Mouse (Mus musculus) embryonic facial prominence, embryonic 13.5 days (tissue): ENCODE results near the gene Eps8l3. TPM values are rescaled to one million over a fixed set of nuclear protein-coding genes. Genes with fewer than 3 reads are reported as not detected.
"Not testable (repeated sequence)": the region's sequence is repeated elsewhere in the genome, so short reads cannot be mapped to it uniquely, and the experiment has no call there.

Experiments
- ATAC-seq: fragments of 200-750 bp; cut with Nextera tagmentation; 2 replicates; pipeline ENCODE4 v1.8.0; 2017; ENCODE audit warnings: low read depth; ENCODE audit not compliant: insufficient number of reproducible peaks, insufficient read depth, low FRiP score, low TSS enrichment
- H3K27ac ChIP-seq: fragments of 300-500 bp; sonication (generic); 2 replicates; pipeline ENCODE4 v1.5.1; 2015; ENCODE audit warnings: moderate library complexity, mild to moderate bottlenecking, inconsistent platforms
- H3K27me3 ChIP-seq: fragments of 300-500 bp; sonication (generic); 2 replicates; pipeline ENCODE4 v1.6.1; 2015; ENCODE audit warnings: mild to moderate bottlenecking, inconsistent platforms
- H3K36me3 ChIP-seq: fragments of 300-500 bp; sonication (generic); 2 replicates; pipeline ENCODE4 v1.6.1; 2015; ENCODE audit warnings: mild to moderate bottlenecking, inconsistent platforms
- H3K4me1 ChIP-seq: fragments of 300-500 bp; sonication (generic); 2 replicates; pipeline ENCODE4 v1.6.1; 2015; ENCODE audit warnings: inconsistent platforms
- H3K4me2 ChIP-seq: fragments of 300-500 bp; sonication (generic); 2 replicates; pipeline ENCODE4 v1.6.1; 2015; ENCODE audit warnings: moderate library complexity, mild to moderate bottlenecking, inconsistent platforms
- H3K4me3 ChIP-seq: fragments of 300-500 bp; sonication (generic); 2 replicates; pipeline ENCODE4 v1.5.1; 2015; ENCODE audit warnings: mild to moderate bottlenecking, inconsistent platforms
- H3K9ac ChIP-seq: fragments of 300-500 bp; sonication (generic); 2 replicates; pipeline ENCODE4 v1.6.1; 2015; ENCODE audit warnings: mild to moderate bottlenecking, inconsistent platforms
- H3K9me3 ChIP-seq: fragments of 300-500 bp; sonication (generic); 2 replicates; pipeline ENCODE4 v1.6.1; 2016; ENCODE audit warnings: inconsistent platforms
- WGBS: fragments of 180-500 bp; shearing (Covaris S2); methylation state at CpG from one replicate; pipeline ENCODE4 v1.1.7; 2015; ENCODE audit warnings: mixed read lengths; 5-methylcytosine and 5-hydroxymethylcytosine counted together
- polyA plus RNA-seq: library from polyadenylated mRNA; unstranded; fragments of >200 nt; fragmentation: Nextera tagmentation; extraction: Ambion mirVana; gene quantifications from 2 replicates; pipeline ENCODE4 v1.2.1, GENCODE M21; 2015

Gene Eps8l3
- polyA plus RNA-seq, 1 experiment from 2014 or later: not detected

- WGBS: 68% methylated on average over 4 of the region's 4 CpGs
Observed at GRCm38 (mm10) chr3:107869925-107870324, 7.1 kb upstream of the Eps8l3 start.

GRCm38 (mm10) chr3:107873335-107874251, 3.4 kb upstream of the Eps8l3 start:
- Histone ChIP-seq H3K4me3 (no peak overlapping the region), H3K9me3 (no peaks in the 10 kb centered on the region), H3K36me3 (no peaks in the 10 kb centered on the region), H3K4me1 (peaks cover 17% of the 10 kb centered on the region), H3K27ac (no peak overlapping the region), H3K27me3 (no peaks in the 10 kb centered on the region), H3K9ac (no peak overlapping the region), H3K4me2 (peak overlapping the region; percentile 3; the same call in 1 of the 2 replicates)
- WGBS: 60% methylated on average over 24 of the region's 24 CpGs
- ATAC-seq: no peak

More at GRCm38 (mm10) chr3:107869925-107870324, 7.1 kb upstream of the Eps8l3 start:
- Histone ChIP-seq H3K36me3 (no peaks in the 10 kb centered on the region), H3K4me3 (no peak overlapping the region), H3K9ac (no peak overlapping the region), H3K4me1 (peaks cover 19% of the 10 kb centered on the region), H3K4me2 (no peak overlapping the region), H3K27ac (no peak overlapping the region), H3K9me3 (no peaks in the 10 kb centered on the region), H3K27me3 (no peaks in the 10 kb centered on the region)
- no peak for ATAC-seq

- ATAC-seq: no peak
- no peak overlapping the region for H3K9ac ChIP-seq
- no peak overlapping the region for H3K27ac ChIP-seq
- no peaks in the 10 kb centered on the region for H3K36me3 ChIP-seq
- 0 out of 2 replicates have a peak, but pooled peaks cover 3% of the 10 kb centered on the region for H3K4me1 ChIP-seq
- H3K27me3 ChIP-seq: no peaks in the 10 kb centered on the region
- 77% methylated on average over 6 of the region's 6 CpGs for WGBS
- no peak overlapping the region for H3K4me3 ChIP-seq
- H3K4me2 ChIP-seq: no peak overlapping the region
- no peaks in the 10 kb centered on the region for H3K9me3 ChIP-seq
Observed at GRCm38 (mm10) chr3:107875231-107875630, 1.8 kb upstream of the Eps8l3 start.

GRCm38 (mm10) chr3:107877747-107878736, 1.0 kb downstream of the Eps8l3 start:
- H3K9me3 ChIP-seq: no peaks in the 10 kb centered on the region
- H3K9ac ChIP-seq: no peak overlapping the region
- ATAC-seq: no peak
- no peaks in the 10 kb centered on the region for H3K36me3 ChIP-seq
- H3K27me3 ChIP-seq: no peaks in the 10 kb centered on the region
- H3K4me2 ChIP-seq: no peak overlapping the region
- no peak overlapping the region for H3K4me3 ChIP-seq
- no peak overlapping the region for H3K27ac ChIP-seq
- 0 out of 2 replicates have a peak, but pooled peaks cover 3% of the 10 kb centered on the region for H3K4me1 ChIP-seq
- 81% methylated on average over 12 of the region's 12 CpGs for WGBS

- H3K27me3 ChIP-seq: no peaks in the 10 kb centered on the region
- H3K9ac ChIP-seq: no peak overlapping the region
- no peak overlapping the region for H3K4me2 ChIP-seq
- H3K36me3 ChIP-seq: peaks cover 8% of the 10 kb centered on the region; the same call in 1 of the 2 replicates
- 81% methylated on average over 9 of the region's 9 CpGs for WGBS
- H3K27ac ChIP-seq: 0 out of 2 replicates have a peak overlapping the region, but pooled peaks have one; percentile 3
- no peak overlapping the region for H3K4me3 ChIP-seq
- H3K9me3 ChIP-seq: no peaks in the 10 kb centered on the region
- H3K4me1 ChIP-seq: no peaks in the 10 kb centered on the region
- 0 out of 2 replicates have a peak, but pooled peaks have one; percentile 26 for ATAC-seq
Observed at GRCm38 (mm10) chr3:107887674-107888495, 10.9 kb downstream of the Eps8l3 start.

GRCm38 (mm10) chr3:107889236-107889635, 12.2 kb downstream of the Eps8l3 start:
- not testable (repeated sequence) for ATAC-seq
- WGBS: 70% methylated on average over 2 of the region's 2 CpGs
- peaks cover 13% of the 10 kb centered on the region; the same call in 1 of the 2 replicates for H3K36me3 ChIP-seq

GRCm38 (mm10) chr3:107895194-107895719, 18.2 kb downstream of the Eps8l3 start:
- 14% methylated on average over 6 of the region's 6 CpGs for WGBS
- Histone ChIP-seq H3K4me2 (peak overlapping the region; percentile 79), H3K4me1 (peaks cover 9% of the 10 kb centered on the region), H3K36me3 (peaks cover 40% of the 10 kb centered on the region), H3K27me3 (no peaks in the 10 kb centered on the region), H3K9ac (peak overlapping the region; percentile 90), H3K9me3 (no peaks in the 10 kb centered on the region), H3K27ac (0 out of 2 replicates have a peak overlapping the region, but pooled peaks have one; percentile 81), H3K4me3 (peak overlapping the region; percentile 75)
- no peak for ATAC-seq

More at GRCm38 (mm10) chr3:107889236-107889635, 12.2 kb downstream of the Eps8l3 start:
- not testable (repeated sequence) for H3K9ac ChIP-seq, H3K4me3 ChIP-seq, H3K27me3 ChIP-seq, H3K4me1 ChIP-seq, H3K27ac ChIP-seq, H3K4me2 ChIP-seq, H3K9me3 ChIP-seq

GRCm38 (mm10) chr3:107895720-107896569, 18.9 kb downstream of the Eps8l3 start, which contains the start of gene Gstm5:
Gene Gstm5, plus strand, starts transcription at chr3:107895821.
- WGBS: 3% methylated on average over 40 of the region's 40 CpGs
- H3K27me3 ChIP-seq: no peaks in the 10 kb centered on the region
- peaks cover 9% of the 10 kb centered on the region for H3K4me1 ChIP-seq
- ATAC-seq: peak; percentile 87
- peak within 1 kb of the TSS; percentile 90 for H3K9ac ChIP-seq
- peak within 1 kb of the TSS; percentile 81 for H3K27ac ChIP-seq
- H3K4me3 ChIP-seq: peak within 1 kb of the TSS; percentile 75
- peaks cover 40% of the 10 kb centered on the region for H3K36me3 ChIP-seq
- H3K9me3 ChIP-seq: no peaks in the 10 kb centered on the region
- peak within 1 kb of the TSS; percentile 79 for H3K4me2 ChIP-seq

GRCm38 (mm10) chr3:107898691-107899090, 21.7 kb downstream of the Eps8l3 start:
- peaks cover 27% of the 10 kb centered on the region for H3K36me3 ChIP-seq
- WGBS: 90% methylated on average over 13 of the region's 13 CpGs
- no peak for ATAC-seq

More at GRCm38 (mm10) chr3:107898691-107899090, 21.7 kb downstream of the Eps8l3 start:
- H3K4me3 ChIP-seq: no peak overlapping the region
- H3K9me3 ChIP-seq: no peaks in the 10 kb centered on the region
- no peak overlapping the region for H3K9ac ChIP-seq
- no peak overlapping the region for H3K4me2 ChIP-seq
- no peak overlapping the region for H3K27ac ChIP-seq
- no peaks in the 10 kb centered on the region for H3K27me3 ChIP-seq
- H3K4me1 ChIP-seq: peaks cover 18% of the 10 kb centered on the region
